Mouse (Mus musculus): ENCODE results near the gene Tom1l2. TPM values are rescaled to one million over a fixed set of nuclear protein-coding genes. Genes with fewer than 3 reads are reported as not detected.

Tom1l2 gene
- polyA plus RNA-seq, 2 experiments, result 21.5 to 36.0 TPM

DNA sequence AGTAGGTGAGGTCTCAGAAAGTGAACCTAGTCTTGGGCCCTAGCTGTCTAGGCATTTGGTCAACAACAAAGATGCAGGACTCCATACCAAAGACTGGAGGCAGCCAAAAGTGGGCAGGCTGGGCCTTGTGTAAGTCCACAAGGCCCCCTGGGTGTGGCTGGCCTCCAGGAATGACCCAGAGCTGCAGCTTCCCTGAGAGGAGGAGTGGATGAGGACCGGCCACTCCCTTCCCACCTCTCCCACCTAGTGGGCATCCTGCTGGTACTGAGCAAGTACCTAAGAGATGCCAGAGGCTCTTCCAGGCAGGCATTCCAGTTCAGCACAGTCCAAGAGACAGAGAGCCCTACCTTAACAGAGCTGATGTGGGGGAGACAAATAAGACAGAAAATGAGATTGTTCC lies 7.2 kb upstream of the Tom1l2 start:
- 58% methylated on average over 1 of the region's 1 CpGs for WGBS
- Histone ChIP-seq H3K9ac (ENCODE audit: low read depth, low read length, severe bottlenecking) (no peak overlapping the region), H3K27ac (replicated peaks; ENCODE audit: low read depth, low read length) (no peak overlapping the region), H3K4me1 (ENCODE audit: control insufficient read depth, insufficient read depth, low read length) (no peaks in the 10 kb centered on the region), H3K27me3 (ENCODE audit: control insufficient read depth, insufficient read depth, low read length) (no peaks in the 10 kb centered on the region), H3K9me3 (ENCODE audit: control insufficient read depth, low read length) (no peaks in the 10 kb centered on the region), H3K4me3 (replicated peaks; ENCODE audit: low read length) (no peak overlapping the region), H3K36me3 (ENCODE audit: control insufficient read depth, insufficient read depth, low read length) (no peaks in the 10 kb centered on the region), H3K4me2 (replicated peaks; ENCODE audit: low read depth, low read length, severe bottlenecking) (no peak overlapping the region)
- ATAC-seq (ENCODE audit: low FRiP score, low read depth) (no peak), DNase-seq (ENCODE audit: low spot score) (no peak)
- no peak for TF ChIP-seq POLR2A (IDR thresholded peaks at IDR 0.05; ENCODE audit: borderline replicate concordance, extremely low read depth, insufficient read depth, insufficient read length)

DNA sequence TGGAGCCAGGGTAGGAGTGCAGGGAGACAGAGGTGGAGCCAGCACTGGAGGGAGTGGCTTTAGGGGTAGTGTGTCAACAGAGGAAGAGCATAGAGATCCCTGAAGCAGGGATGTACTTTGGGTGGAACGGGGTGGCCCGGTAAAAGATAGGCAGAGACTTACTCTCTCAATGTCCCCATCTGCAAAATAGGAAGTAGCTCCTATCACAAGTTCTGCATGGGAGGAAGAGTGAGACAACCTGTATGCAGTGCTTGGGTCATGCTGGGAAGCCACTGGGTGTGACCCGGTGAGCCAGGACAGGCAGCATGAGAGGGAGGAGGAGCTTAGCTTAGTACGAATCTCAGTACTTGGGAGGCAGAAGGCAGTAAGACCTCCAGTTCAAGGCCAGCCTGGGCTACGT lies 6.4 kb upstream of the Tom1l2 start:
- no peak overlapping the region for H3K9ac ChIP-seq (ENCODE audit: low read depth, low read length, severe bottlenecking)
- WGBS, result 68% methylated on average over 5 of the region's 5 CpGs
- H3K27ac ChIP-seq (replicated peaks; ENCODE audit: low read depth, low read length), result no peak overlapping the region
- H3K4me1 ChIP-seq (ENCODE audit: control insufficient read depth, insufficient read depth, low read length), result no peaks in the 10 kb centered on the region
- H3K4me2 ChIP-seq (replicated peaks; ENCODE audit: low read depth, low read length, severe bottlenecking), result no peak overlapping the region
- no peaks in the 10 kb centered on the region for H3K9me3 ChIP-seq (ENCODE audit: control insufficient read depth, low read length)
- DNase-seq (ENCODE audit: low spot score), result no peak
- no peaks in the 10 kb centered on the region for H3K27me3 ChIP-seq (ENCODE audit: control insufficient read depth, insufficient read depth, low read length)
- H3K36me3 ChIP-seq (ENCODE audit: control insufficient read depth, insufficient read depth, low read length), result no peaks in the 10 kb centered on the region
- TF ChIP-seq POLR2A (IDR thresholded peaks at IDR 0.05; ENCODE audit: borderline replicate concordance, extremely low read depth, insufficient read depth, insufficient read length), result no peak
- H3K4me3 ChIP-seq (replicated peaks; ENCODE audit: low read length), result no peak overlapping the region
- ATAC-seq (ENCODE audit: low FRiP score, low read depth), result no peak

DNA sequence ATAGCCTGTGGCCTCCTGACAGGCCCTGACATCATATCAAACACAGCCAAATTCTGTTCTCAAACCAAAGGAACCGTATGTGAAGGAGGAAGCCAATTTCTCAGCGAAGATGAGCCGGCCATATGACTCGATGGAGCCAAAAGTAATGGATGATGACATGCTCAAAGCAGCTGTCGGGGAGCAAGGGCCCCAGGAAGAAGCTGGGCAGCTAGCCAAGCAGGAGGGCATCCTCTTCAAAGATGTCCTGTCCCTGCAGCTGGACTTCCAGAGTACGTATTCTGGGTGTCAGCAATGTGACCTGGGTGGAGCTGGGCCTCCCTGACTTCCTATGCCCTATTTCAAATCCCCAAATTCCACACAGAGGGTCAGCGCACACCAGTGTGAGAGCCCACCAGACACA lies 5.8 kb upstream of the Tom1l2 start:
- no peak overlapping the region for H3K9ac ChIP-seq (ENCODE audit: low read depth, low read length, severe bottlenecking)
- no peaks in the 10 kb centered on the region for H3K27me3 ChIP-seq (ENCODE audit: control insufficient read depth, insufficient read depth, low read length)
- no peak for TF ChIP-seq POLR2A (IDR thresholded peaks at IDR 0.05; ENCODE audit: borderline replicate concordance, extremely low read depth, insufficient read depth, insufficient read length)
- H3K4me2 ChIP-seq (replicated peaks; ENCODE audit: low read depth, low read length, severe bottlenecking), result no peak overlapping the region
- H3K9me3 ChIP-seq (ENCODE audit: control insufficient read depth, low read length), result no peaks in the 10 kb centered on the region
- DNase-seq (ENCODE audit: low spot score), result no peak
- H3K4me3 ChIP-seq (replicated peaks; ENCODE audit: low read length), result no peak overlapping the region
- H3K4me1 ChIP-seq (ENCODE audit: control insufficient read depth, insufficient read depth, low read length), result no peaks in the 10 kb centered on the region
- no peak for ATAC-seq (ENCODE audit: low FRiP score, low read depth)
- 78% methylated on average over 7 of the region's 7 CpGs for WGBS
- no peaks in the 10 kb centered on the region for H3K36me3 ChIP-seq (ENCODE audit: control insufficient read depth, insufficient read depth, low read length)
- no peak overlapping the region for H3K27ac ChIP-seq (replicated peaks; ENCODE audit: low read depth, low read length)

DNA sequence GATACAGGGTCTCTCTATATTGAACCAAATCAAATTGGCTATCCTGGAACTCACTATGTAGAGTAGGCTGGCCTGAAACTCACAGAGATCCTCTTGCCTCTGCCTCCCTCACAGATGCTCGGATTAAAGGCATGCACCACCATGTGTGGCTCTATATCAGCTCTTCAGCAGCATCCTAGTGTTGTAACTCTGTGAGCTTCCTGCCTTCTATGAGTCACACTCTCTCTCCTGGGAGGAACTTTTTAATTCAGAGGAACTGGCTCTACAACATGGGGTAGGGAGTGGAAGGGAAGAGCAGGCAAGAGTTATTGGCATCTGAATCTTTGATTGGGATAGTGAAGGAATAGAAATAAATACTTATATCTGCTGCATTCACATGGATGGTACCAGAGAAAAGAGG lies 4.4 kb upstream of the Tom1l2 start:
- peaks cover 2% of the 10 kb centered on the region for H3K4me1 ChIP-seq (ENCODE audit: control insufficient read depth, insufficient read depth, low read length)
- H3K4me2 ChIP-seq (replicated peaks; ENCODE audit: low read depth, low read length, severe bottlenecking), result no peak overlapping the region
- H3K4me3 ChIP-seq (replicated peaks; ENCODE audit: low read length), result no peak overlapping the region
- 41% methylated on average over 1 of the region's 1 CpGs for WGBS
- no peak overlapping the region for H3K9ac ChIP-seq (ENCODE audit: low read depth, low read length, severe bottlenecking)
- no peak overlapping the region for H3K27ac ChIP-seq (replicated peaks; ENCODE audit: low read depth, low read length)
- H3K36me3 ChIP-seq (ENCODE audit: control insufficient read depth, insufficient read depth, low read length), result no peaks in the 10 kb centered on the region
- H3K9me3 ChIP-seq (ENCODE audit: control insufficient read depth, low read length), result no peaks in the 10 kb centered on the region
- TF ChIP-seq POLR2A (IDR thresholded peaks at IDR 0.05; ENCODE audit: borderline replicate concordance, extremely low read depth, insufficient read depth, insufficient read length), result no peak
- no peaks in the 10 kb centered on the region for H3K27me3 ChIP-seq (ENCODE audit: control insufficient read depth, insufficient read depth, low read length)
- ATAC-seq (ENCODE audit: low FRiP score, low read depth) (no peak), DNase-seq (ENCODE audit: low spot score) (no peak)

DNA sequence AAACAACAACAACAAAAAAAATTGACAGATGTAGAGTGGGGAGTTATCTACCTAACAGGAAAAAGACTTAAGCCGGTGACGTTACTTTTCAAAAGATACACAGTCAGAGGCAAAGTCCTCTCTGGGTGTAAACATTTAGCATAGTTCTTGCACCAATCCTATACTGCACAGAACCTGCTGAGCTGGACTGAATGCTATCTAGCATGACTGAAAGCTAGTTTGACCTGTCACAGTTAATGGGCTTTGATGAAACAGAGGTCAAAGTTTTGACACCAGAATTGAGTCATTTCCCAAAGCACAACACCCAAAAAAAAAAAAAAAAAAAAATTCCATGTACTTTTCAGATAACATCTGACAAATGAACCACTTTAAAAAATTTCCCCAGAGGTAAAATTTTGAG lies 3.2 kb upstream of the Tom1l2 start:
- Histone ChIP-seq H3K36me3 (ENCODE audit: control insufficient read depth, insufficient read depth, low read length) (no peaks in the 10 kb centered on the region), H3K9me3 (ENCODE audit: control insufficient read depth, low read length) (no peaks in the 10 kb centered on the region), H3K4me2 (replicated peaks; ENCODE audit: low read depth, low read length, severe bottlenecking) (no peak overlapping the region), H3K27me3 (ENCODE audit: control insufficient read depth, insufficient read depth, low read length) (no peaks in the 10 kb centered on the region), H3K27ac (replicated peaks; ENCODE audit: low read depth, low read length) (no peak overlapping the region), H3K4me1 (ENCODE audit: control insufficient read depth, insufficient read depth, low read length) (peaks cover 11% of the 10 kb centered on the region), H3K4me3 (replicated peaks; ENCODE audit: low read length) (no peak overlapping the region), H3K9ac (ENCODE audit: low read depth, low read length, severe bottlenecking) (no peak overlapping the region)
- WGBS, result 89% methylated on average over 2 of the region's 2 CpGs
- no peak for TF ChIP-seq POLR2A (IDR thresholded peaks at IDR 0.05; ENCODE audit: borderline replicate concordance, extremely low read depth, insufficient read depth, insufficient read length)
- ATAC-seq (ENCODE audit: low FRiP score, low read depth) (no peak), DNase-seq (ENCODE audit: low spot score) (no peak)

DNA sequence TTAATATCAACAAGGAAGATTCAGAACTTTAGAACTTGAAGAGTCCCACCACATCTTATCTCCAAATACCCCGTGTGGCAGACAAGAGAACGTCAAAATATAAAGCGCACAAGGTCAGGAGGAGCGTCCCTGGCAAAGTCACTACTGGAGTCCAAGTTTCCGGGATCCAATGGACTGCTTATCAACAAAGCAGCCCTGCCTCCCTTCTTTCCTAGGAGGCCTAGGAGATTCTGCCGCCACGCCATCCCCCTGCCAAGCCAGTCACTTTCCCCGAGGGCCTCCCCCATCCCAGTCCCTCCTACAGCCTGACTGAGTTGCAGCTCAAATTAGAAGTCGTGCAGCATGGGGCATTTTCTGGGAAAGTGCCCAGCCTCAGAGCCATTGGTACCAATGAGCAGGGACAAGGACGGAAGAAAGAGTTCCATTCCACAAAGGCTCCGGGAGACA lies 757 bp downstream of the Tom1l2 start:
- peaks cover 11% of the 10 kb centered on the region for H3K4me1 ChIP-seq (ENCODE audit: control insufficient read depth, insufficient read depth, low read length)
- H3K27me3 ChIP-seq (ENCODE audit: control insufficient read depth, insufficient read depth, low read length), result no peaks in the 10 kb centered on the region
- no peak for TF ChIP-seq POLR2A (IDR thresholded peaks at IDR 0.05; ENCODE audit: borderline replicate concordance, extremely low read depth, insufficient read depth, insufficient read length)
- ATAC-seq (ENCODE audit: low FRiP score, low read depth), result no peak
- peak overlapping the region; percentile 69 for H3K4me3 ChIP-seq (replicated peaks; ENCODE audit: low read length)
- DNase-seq (ENCODE audit: low spot score), result no peak
- no peaks in the 10 kb centered on the region for H3K36me3 ChIP-seq (ENCODE audit: control insufficient read depth, insufficient read depth, low read length)
- H3K9me3 ChIP-seq (ENCODE audit: control insufficient read depth, low read length), result no peaks in the 10 kb centered on the region
- peak overlapping the region; percentile 63 for H3K9ac ChIP-seq (ENCODE audit: low read depth, low read length, severe bottlenecking)
- WGBS, result 25% methylated on average over 11 of the region's 11 CpGs
- peak overlapping the region; percentile 88 for H3K4me2 ChIP-seq (replicated peaks; ENCODE audit: low read depth, low read length, severe bottlenecking)
- H3K27ac ChIP-seq (replicated peaks; ENCODE audit: low read depth, low read length), result 0 out of 2 replicates have a peak overlapping the region, but pooled peaks have one; percentile 19

All from limb, embryonic 14.5 days (tissue).